Mouse (Mus musculus) forebrain, postnatal 0 days (tissue): ENCODE data around the gene Ppp4r3a. TPM values are rescaled to one million over a fixed set of nuclear protein-coding genes. Genes with fewer than 3 reads are reported as not detected.
"Not testable (repeated sequence)": the region's sequence is repeated elsewhere in the genome, so short reads cannot be mapped to it uniquely, and the experiment has no call there.

Source experiments
- ATAC-seq: fragments of 200-750 bp; cut with Nextera tagmentation; 2 replicates; pipeline ENCODE4 v1.8.0; 2017; ENCODE audit warnings: mild to moderate bottlenecking, moderate library complexity
- DNase-seq: peaks from one replicate; pipeline ENCODE4 v3.0.0-alpha.2; 2015
- H3K27ac ChIP-seq: fragments of 300-500 bp; sonication (generic); 2 replicates; pipeline ENCODE4 v1.5.1; 2014; ENCODE audit warnings: low read depth, mild to moderate bottlenecking, antibody characterized with exemption, low read length, moderate library complexity, mixed read lengths
- H3K27me3 ChIP-seq: fragments of 300-500 bp; sonication (generic); 2 replicates; pipeline ENCODE4 v1.6.1; 2014; ENCODE audit warnings: mild to moderate bottlenecking, low read length, mixed read lengths; ENCODE audit not compliant: insufficient read depth
- H3K36me3 ChIP-seq: fragments of 300-500 bp; sonication (generic); 2 replicates; pipeline ENCODE4 v1.6.1; 2014; ENCODE audit warnings: mild to moderate bottlenecking, moderate library complexity; ENCODE audit not compliant: insufficient read depth
- H3K4me1 ChIP-seq: fragments of 300-500 bp; sonication (generic); 2 replicates; pipeline ENCODE4 v1.6.1; 2014; ENCODE audit warnings: antibody characterized with exemption; ENCODE audit not compliant: insufficient read depth
- H3K4me2 ChIP-seq: fragments of 300-500 bp; sonication (generic); 2 replicates; pipeline ENCODE4 v1.6.1; 2014; ENCODE audit warnings: low read depth, mild to moderate bottlenecking, moderate library complexity
- H3K4me3 ChIP-seq: fragments of 300-500 bp; sonication (generic); 2 replicates; pipeline ENCODE4 v1.5.1; 2014; ENCODE audit warnings: low read depth, low read length, mixed read lengths
- H3K9ac ChIP-seq: fragments of 300-500 bp; sonication (generic); 2 replicates; pipeline ENCODE4 v1.6.1; 2014; ENCODE audit warnings: mild to moderate bottlenecking
- H3K9me3 ChIP-seq: fragments of 300-500 bp; sonication (generic); 2 replicates; pipeline ENCODE4 v1.6.1; 2016; ENCODE audit warnings: low read length
- CTCF ChIP-seq: sonication (generic); IDR thresholded peaks from 2 replicates; pipeline ENCODE4 v1.5.1; 2016; ENCODE audit warnings: antibody characterized with exemption, control low read depth, low read depth
- WGBS: fragments of 180-500 bp; shearing (Covaris S2); extraction: QIAGEN DNeasy Blood & Tissue Kit; methylation state at CpG from one replicate; pipeline ENCODE4 v1.1.7; 2014; 5-methylcytosine and 5-hydroxymethylcytosine counted together
- polyA plus RNA-seq: library from polyadenylated mRNA; unstranded; fragments of >200 nt; fragmentation: Nextera tagmentation; extraction: Ambion mirVana; gene quantifications from 2 replicates; pipeline ENCODE4 v1.2.1, GENCODE M21; 2015
- total RNA-seq: library from RNA; depleted of rRNA; stranded (reverse); fragments of >200 nt; gene quantifications from 2 replicates; pipeline ENCODE4 v1.2.3, GENCODE M21; 2014; rRNA removed

The Ppp4r3a gene
- total RNA-seq: 36.5 and 49.1 TPM in 2 replicates
- polyA plus RNA-seq: 13.1 and 14.9 TPM in 2 replicates

GRCm38 (mm10) chr12:101083076-101083838 is at the start of gene Ppp4r3a:
Gene Ppp4r3a (minus strand): TSS chr12:101083702.
- peaks cover 8% of the 10 kb centered on the region for H3K4me1 ChIP-seq
- peak; percentile 98 for DNase-seq
- TF ChIP-seq CTCF: no peak
- peak within 1 kb of the TSS; percentile 87 for H3K4me3 ChIP-seq
- H3K36me3 ChIP-seq: no peaks in the 10 kb centered on the region
- H3K27me3 ChIP-seq: no peaks in the 10 kb centered on the region
- peak within 1 kb of the TSS; percentile 90 for H3K9ac ChIP-seq
- WGBS: 3% methylated on average over 84 of the region's 90 CpGs
- no peaks in the 10 kb centered on the region for H3K9me3 ChIP-seq
- peak within 1 kb of the TSS; percentile 97 for H3K27ac ChIP-seq
- H3K4me2 ChIP-seq: peak within 1 kb of the TSS; percentile 78
- peak; percentile 96 for ATAC-seq

GRCm38 (mm10) chr12:101123013-101123412 is 39.5 kb upstream of the Ppp4r3a start:
- ATAC-seq (peak; percentile 48; the same call in 1 of the 2 replicates), DNase-seq (peak; percentile 64)
- H3K27me3 ChIP-seq: no peaks in the 10 kb centered on the region
- WGBS: 9% methylated on average over 1 of the region's 1 CpGs
- no peak overlapping the region for H3K9ac ChIP-seq
- H3K4me3 ChIP-seq: no peak overlapping the region
- no peak overlapping the region for H3K27ac ChIP-seq
- no peak overlapping the region for H3K4me2 ChIP-seq
- no peaks in the 10 kb centered on the region for H3K9me3 ChIP-seq
- TF ChIP-seq CTCF: peak; percentile 79
- no peaks in the 10 kb centered on the region for H3K36me3 ChIP-seq
- no peaks in the 10 kb centered on the region for H3K4me1 ChIP-seq

GRCm38 (mm10) chr12:101122066-101122465 is 38.6 kb upstream of the Ppp4r3a start:
- H3K4me1 ChIP-seq, H3K9me3 ChIP-seq, H3K9ac ChIP-seq, H3K36me3 ChIP-seq, ATAC-seq, DNase-seq, H3K4me3 ChIP-seq, H3K4me2 ChIP-seq, H3K27me3 ChIP-seq, H3K27ac ChIP-seq: not testable (repeated sequence)
- 75% methylated on average over 4 of the region's 4 CpGs for WGBS

- H3K4me2 ChIP-seq, H3K4me3 ChIP-seq, H3K27me3 ChIP-seq, H3K9me3 ChIP-seq, H3K36me3 ChIP-seq, DNase-seq, H3K27ac ChIP-seq, H3K9ac ChIP-seq, H3K4me1 ChIP-seq, ATAC-seq: not testable (repeated sequence)
- WGBS: 68% methylated on average over 3 of the region's 3 CpGs
Measured at GRCm38 (mm10) chr12:101109794-101110585, 26.5 kb upstream of the Ppp4r3a start.

GRCm38 (mm10) chr12:101107722-101108121 is 24.2 kb upstream of the Ppp4r3a start:
- H3K9me3 ChIP-seq: no peaks in the 10 kb centered on the region
- H3K4me1 ChIP-seq: no peaks in the 10 kb centered on the region
- ATAC-seq (no peak), DNase-seq (no peak)
- no peak overlapping the region for H3K4me3 ChIP-seq
- H3K36me3 ChIP-seq: no peaks in the 10 kb centered on the region
- H3K27me3 ChIP-seq: no peaks in the 10 kb centered on the region
- H3K4me2 ChIP-seq: no peak overlapping the region
- no peak for TF ChIP-seq CTCF
- no peak overlapping the region for H3K27ac ChIP-seq
- WGBS: 92% methylated on average over 1 of the region's 1 CpGs
- H3K9ac ChIP-seq: no peak overlapping the region

GRCm38 (mm10) chr12:101105571-101105970 is 22.1 kb upstream of the Ppp4r3a start:
- no peak overlapping the region for H3K4me3 ChIP-seq
- 35% methylated on average over 5 of the region's 5 CpGs for WGBS
- H3K9ac ChIP-seq: no peak overlapping the region
- H3K4me1 ChIP-seq: no peaks in the 10 kb centered on the region
- no peaks in the 10 kb centered on the region for H3K9me3 ChIP-seq
- no peak overlapping the region for H3K4me2 ChIP-seq
- ATAC-seq (no peak), DNase-seq (no peak)
- no peak for TF ChIP-seq CTCF
- H3K27me3 ChIP-seq: no peaks in the 10 kb centered on the region
- no peaks in the 10 kb centered on the region for H3K36me3 ChIP-seq
- H3K27ac ChIP-seq: no peak overlapping the region

- no peaks in the 10 kb centered on the region for H3K36me3 ChIP-seq
- peak; percentile 55 for TF ChIP-seq CTCF
- no peaks in the 10 kb centered on the region for H3K4me1 ChIP-seq
- no peak overlapping the region for H3K27ac ChIP-seq
- no peak overlapping the region for H3K4me2 ChIP-seq
- H3K9ac ChIP-seq: no peak overlapping the region
- ATAC-seq: peak; percentile 59; the same call in 1 of the 2 replicates
- DNase-seq: peak; percentile 11
- H3K27me3 ChIP-seq: no peaks in the 10 kb centered on the region
- WGBS: 79% methylated on average over 3 of the region's 3 CpGs
- H3K9me3 ChIP-seq: no peaks in the 10 kb centered on the region
- no peak overlapping the region for H3K4me3 ChIP-seq
Measured at GRCm38 (mm10) chr12:101102648-101103047, 19.1 kb upstream of the Ppp4r3a start.

- 67% methylated on average over 3 of the region's 3 CpGs for WGBS
- not testable (repeated sequence) for H3K36me3 ChIP-seq, H3K4me3 ChIP-seq, H3K27ac ChIP-seq, H3K9me3 ChIP-seq, H3K27me3 ChIP-seq, H3K4me2 ChIP-seq, ATAC-seq, H3K4me1 ChIP-seq, H3K9ac ChIP-seq, DNase-seq
Measured at GRCm38 (mm10) chr12:101093678-101094077, 10.2 kb upstream of the Ppp4r3a start.
